Mouse (Mus musculus): ENCODE measurements around the gene Cd83. TPM values are rescaled to one million over a fixed set of nuclear protein-coding genes. Genes with fewer than 3 reads are reported as not detected.

The Cd83 gene
- total and polyA plus RNA-seq, 3 experiments: 2.4 to 3.2 (median 2.8) TPM

DNA sequence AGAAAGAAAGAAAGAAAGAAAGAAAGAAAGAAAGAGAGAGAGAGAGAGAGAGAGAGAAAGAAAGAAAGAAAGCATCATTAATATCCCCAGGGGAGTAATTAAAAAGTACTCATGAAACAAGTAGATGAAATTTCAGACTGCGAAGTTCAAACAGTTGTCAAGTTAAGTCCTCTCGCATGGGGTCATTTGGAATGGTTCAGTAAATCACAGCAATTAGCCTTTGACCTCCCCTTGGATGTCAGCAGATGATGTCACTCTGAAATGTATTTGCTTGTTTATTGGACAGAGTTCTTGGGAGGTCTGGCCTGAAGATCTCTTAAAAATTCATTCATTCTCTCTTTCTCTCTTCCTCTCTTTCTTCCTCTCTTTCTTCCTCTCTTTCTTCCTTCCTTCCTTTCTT lies 2.7 kb downstream of the Cd83 start:
- no peak overlapping the region for H3K27ac ChIP-seq
- no peaks in the 10 kb centered on the region for H3K36me3 ChIP-seq (ENCODE audit: control insufficient read depth, insufficient read depth, low read length)
- WGBS: 89% methylated on average over 2 of the region's 2 CpGs
- no peak overlapping the region for H3K4me3 ChIP-seq
- no peaks in the 10 kb centered on the region for H3K79me2 ChIP-seq (replicated peaks; ENCODE audit: control insufficient read depth, insufficient read depth, low read length)
- intact Hi-C loops (cut with DNase I): no loop called here
- H3K4me1 ChIP-seq (ENCODE audit: control insufficient read depth, insufficient read depth, low read length): peaks cover 3% of the 10 kb centered on the region
- no peaks in the 10 kb centered on the region for H3K27me3 ChIP-seq (ENCODE audit: control insufficient read depth, insufficient read depth, low read length)
- H3K9ac ChIP-seq (ENCODE audit: low read depth, low read length): no peak overlapping the region
- DNase-seq: no peak
- no peak for TF ChIP-seq POLR2A (IDR thresholded peaks at IDR 0.05; ENCODE audit: insufficient read depth, low read depth, low read length)
- TF ChIP-seq EP300 (IDR thresholded peaks at IDR 0.05; ENCODE audit: insufficient read depth, low read depth, low read length): no peak
- no peak for TF ChIP-seq CTCF (IDR thresholded peaks at IDR 0.05)

DNA sequence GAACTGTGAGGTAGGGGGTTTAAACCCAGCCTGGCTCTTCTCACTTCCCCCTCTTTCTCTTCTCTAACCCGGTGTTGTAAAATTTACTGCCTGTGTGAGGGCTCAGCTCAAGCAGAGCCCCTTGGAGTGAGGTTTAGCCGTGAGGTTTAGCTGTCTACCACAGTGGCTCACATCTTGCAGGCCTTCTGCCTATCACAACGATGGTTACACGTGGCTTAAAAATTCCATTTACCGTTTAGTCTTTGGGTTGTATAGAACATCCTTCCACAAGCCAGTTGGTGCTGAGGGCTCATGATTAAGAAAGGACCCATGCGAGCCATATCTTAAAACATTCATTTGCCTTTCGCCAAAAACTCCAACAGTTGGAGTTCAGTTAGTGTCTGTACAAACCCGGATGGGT lies 3.5 kb downstream of the Cd83 start:
- no peak for DNase-seq
- Histone ChIP-seq H3K27ac (no peak overlapping the region), H3K4me3 (no peak overlapping the region), H3K36me3 (ENCODE audit: control insufficient read depth, insufficient read depth, low read length) (no peaks in the 10 kb centered on the region), H3K79me2 (replicated peaks; ENCODE audit: control insufficient read depth, insufficient read depth, low read length) (no peaks in the 10 kb centered on the region), H3K27me3 (ENCODE audit: control insufficient read depth, insufficient read depth, low read length) (no peaks in the 10 kb centered on the region), H3K9ac (ENCODE audit: low read depth, low read length) (no peak overlapping the region), H3K4me1 (ENCODE audit: control insufficient read depth, insufficient read depth, low read length) (peaks cover 3% of the 10 kb centered on the region)
- WGBS: 79% methylated on average over 8 of the region's 8 CpGs
- intact Hi-C loops (cut with DNase I): no loop called here
- TF ChIP-seq EP300 (IDR thresholded peaks at IDR 0.05; ENCODE audit: insufficient read depth, low read depth, low read length): no peak
- TF ChIP-seq POLR2A (IDR thresholded peaks at IDR 0.05; ENCODE audit: insufficient read depth, low read depth, low read length): no peak
- no peak for TF ChIP-seq CTCF (IDR thresholded peaks at IDR 0.05)

DNA sequence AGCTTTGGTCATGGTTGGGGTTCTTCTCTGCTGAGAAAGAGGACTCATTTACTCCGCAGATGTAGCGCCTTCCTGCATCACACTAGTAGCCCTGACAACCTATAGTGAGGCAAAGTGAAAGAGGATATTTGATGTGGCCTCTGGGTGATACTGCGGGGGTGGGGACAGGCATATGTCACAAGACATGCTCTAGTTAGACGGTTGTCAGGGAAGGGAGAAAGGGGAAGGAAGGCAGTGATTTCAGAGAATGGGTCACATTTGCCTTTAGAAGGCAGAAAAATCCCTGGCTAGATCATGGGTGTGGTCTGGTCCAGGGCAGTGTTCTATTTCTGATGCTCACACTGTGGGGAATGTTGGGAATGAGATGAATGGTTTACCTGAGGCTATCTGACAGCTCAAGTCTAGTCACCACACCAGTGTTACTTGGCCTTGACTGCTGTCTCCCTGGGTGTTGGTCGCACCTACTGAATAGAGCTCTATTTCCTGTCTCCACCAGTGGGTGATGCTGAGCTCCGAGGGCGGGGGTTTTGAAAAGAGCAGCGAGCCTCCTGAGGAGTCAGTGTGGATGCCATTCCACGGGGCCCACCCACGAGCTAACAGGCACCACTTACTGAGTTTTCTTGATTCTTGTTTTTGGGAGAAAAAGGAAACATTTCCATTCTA lies 4.5 kb downstream of the Cd83 start:
- Histone ChIP-seq H3K4me3 (no peak overlapping the region), H3K9ac (ENCODE audit: low read depth, low read length) (no peak overlapping the region), H3K36me3 (ENCODE audit: control insufficient read depth, insufficient read depth, low read length) (no peaks in the 10 kb centered on the region), H3K79me2 (replicated peaks; ENCODE audit: control insufficient read depth, insufficient read depth, low read length) (no peaks in the 10 kb centered on the region), H3K4me1 (ENCODE audit: control insufficient read depth, insufficient read depth, low read length) (peaks cover 3% of the 10 kb centered on the region), H3K27ac (no peak overlapping the region; the same call in 1 of the 2 replicates), H3K27me3 (ENCODE audit: control insufficient read depth, insufficient read depth, low read length) (no peaks in the 10 kb centered on the region)
- intact Hi-C loops (cut with DNase I): no loop called here
- TF ChIP-seq EP300 (IDR thresholded peaks at IDR 0.05; ENCODE audit: insufficient read depth, low read depth, low read length) (no peak), POLR2A (IDR thresholded peaks at IDR 0.05; ENCODE audit: insufficient read depth, low read depth, low read length) (no peak), CTCF (IDR thresholded peaks at IDR 0.05) (no peak)
- DNase-seq: peak in 1 of 2 experiments; percentile 64
- 69% methylated on average over 10 of the region's 10 CpGs for WGBS

DNA sequence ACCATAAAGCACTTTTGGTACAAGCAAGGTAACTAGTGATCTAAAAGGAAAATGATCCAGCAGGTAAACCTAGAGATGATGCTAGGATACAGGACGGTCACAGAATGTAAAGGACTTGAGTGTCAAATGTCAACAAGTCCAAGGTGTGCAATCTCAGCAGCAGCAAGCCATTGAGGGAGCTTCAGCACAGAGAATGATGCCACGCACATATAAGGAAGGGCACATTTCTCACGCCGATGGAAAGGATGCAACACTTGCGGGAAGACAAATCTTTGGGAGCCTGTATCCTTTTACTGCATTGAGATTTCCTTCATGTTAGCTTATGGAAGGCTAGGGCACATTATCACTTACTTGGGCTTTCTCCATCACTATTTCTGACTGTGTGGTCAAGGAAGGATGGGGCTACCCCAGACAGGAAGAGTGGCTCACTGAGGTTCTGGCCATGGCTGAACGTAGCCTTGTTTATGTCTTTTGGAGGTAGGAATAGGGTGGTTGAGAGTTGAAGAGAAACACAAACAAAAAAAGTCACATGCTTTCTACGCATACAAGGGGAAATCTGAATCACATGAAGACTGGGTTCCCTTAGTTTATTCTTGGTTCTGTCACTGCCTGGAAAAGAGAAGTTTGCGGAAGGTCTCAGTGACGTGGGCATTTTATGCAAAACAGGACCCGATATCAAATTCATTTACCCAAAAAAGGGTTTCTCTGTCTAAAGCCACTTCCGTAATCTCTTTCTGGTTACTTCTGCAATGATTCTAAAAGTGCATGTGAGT lies 5.8 kb downstream of the Cd83 start:
- H3K4me1 ChIP-seq (ENCODE audit: control insufficient read depth, insufficient read depth, low read length): peaks cover 1% of the 10 kb centered on the region; the same call in 1 of the 2 replicates
- H3K27me3 ChIP-seq (ENCODE audit: control insufficient read depth, insufficient read depth, low read length): no peaks in the 10 kb centered on the region
- H3K79me2 ChIP-seq (replicated peaks; ENCODE audit: control insufficient read depth, insufficient read depth, low read length): no peaks in the 10 kb centered on the region
- WGBS: 90% methylated on average over 11 of the region's 11 CpGs
- intact Hi-C loops (cut with DNase I): loop anchor here (10.0 kb wide), 1 partner anchor 604 kb away; no protein-coding TSS in a partner anchor
- no peak overlapping the region for H3K4me3 ChIP-seq
- TF ChIP-seq CTCF (IDR thresholded peaks at IDR 0.05) (no peak), EP300 (IDR thresholded peaks at IDR 0.05; ENCODE audit: insufficient read depth, low read depth, low read length) (no peak), POLR2A (IDR thresholded peaks at IDR 0.05; ENCODE audit: insufficient read depth, low read depth, low read length) (no peak)
- DNase-seq: no peak
- no peak overlapping the region for H3K9ac ChIP-seq (ENCODE audit: low read depth, low read length)
- no peak overlapping the region for H3K27ac ChIP-seq
- H3K36me3 ChIP-seq (ENCODE audit: control insufficient read depth, insufficient read depth, low read length): no peaks in the 10 kb centered on the region

DNA sequence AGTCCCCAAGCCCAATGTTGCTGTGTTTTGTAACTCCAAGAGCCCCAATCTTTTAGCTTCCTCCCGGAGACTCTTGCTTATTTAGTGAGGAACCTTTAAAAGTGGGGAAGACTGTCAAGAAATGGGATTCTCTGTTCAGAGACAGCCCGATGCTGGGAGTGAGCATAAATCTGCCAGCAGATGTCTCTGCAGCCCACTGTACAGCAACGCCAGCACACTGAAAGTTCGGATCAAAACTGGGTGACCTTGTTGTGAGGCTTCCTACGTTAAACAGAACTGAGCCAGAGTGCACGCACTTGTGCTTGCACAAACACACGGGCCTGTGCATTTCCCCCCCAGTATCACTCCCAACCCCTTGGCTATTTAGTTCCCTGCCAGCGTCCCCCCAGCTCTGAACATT lies 10.8 kb downstream of the Cd83 start:
- H3K4me1 ChIP-seq (ENCODE audit: control insufficient read depth, insufficient read depth, low read length): peaks cover 4% of the 10 kb centered on the region
- H3K79me2 ChIP-seq (replicated peaks; ENCODE audit: control insufficient read depth, insufficient read depth, low read length): no peaks in the 10 kb centered on the region
- no peak overlapping the region for H3K27ac ChIP-seq
- no peak overlapping the region for H3K9ac ChIP-seq (ENCODE audit: low read depth, low read length)
- H3K27me3 ChIP-seq (ENCODE audit: control insufficient read depth, insufficient read depth, low read length): no peaks in the 10 kb centered on the region
- WGBS: 24% methylated on average over 8 of the region's 8 CpGs
- no peak overlapping the region for H3K4me3 ChIP-seq
- peak; percentile 46 to 52 for DNase-seq
- H3K36me3 ChIP-seq (ENCODE audit: control insufficient read depth, insufficient read depth, low read length): no peaks in the 10 kb centered on the region
- intact Hi-C loops (cut with DNase I): loop anchor here (1.0 to 10.0 kb wide), 4 partner anchors 67 to 1182 kb away; no protein-coding TSS in a partner anchor
- TF ChIP-seq CTCF (IDR thresholded peaks at IDR 0.05): peak; percentile 85
- peak; percentile 66; the same call in 1 of the 2 replicates for TF ChIP-seq EP300 (IDR thresholded peaks at IDR 0.05; ENCODE audit: insufficient read depth, low read depth, low read length)
- no peak for TF ChIP-seq POLR2A (IDR thresholded peaks at IDR 0.05; ENCODE audit: insufficient read depth, low read depth, low read length)

DNA sequence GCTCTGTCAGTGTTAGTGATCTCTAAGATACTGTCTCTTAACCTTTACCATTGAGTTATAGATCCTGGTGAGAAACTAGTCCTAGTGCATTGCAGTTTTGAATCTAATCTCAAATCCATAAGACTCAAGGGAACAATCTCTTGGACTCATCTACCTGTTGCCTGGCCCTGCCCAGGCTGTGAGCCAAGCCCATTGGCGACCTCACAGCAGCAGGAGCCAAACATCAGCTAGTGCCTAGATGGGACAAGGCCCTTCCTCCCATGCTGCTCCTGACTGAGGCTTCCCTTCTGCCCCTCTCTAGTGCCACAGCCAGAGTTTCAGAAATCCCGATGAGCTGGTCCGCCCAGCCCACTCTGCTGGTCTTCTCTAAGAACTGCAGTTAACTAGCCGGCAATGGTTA lies 14.1 kb downstream of the Cd83 start:
- Histone ChIP-seq H3K79me2 (replicated peaks; ENCODE audit: control insufficient read depth, insufficient read depth, low read length) (no peaks in the 10 kb centered on the region), H3K36me3 (ENCODE audit: control insufficient read depth, insufficient read depth, low read length) (no peaks in the 10 kb centered on the region), H3K4me3 (no peak overlapping the region), H3K4me1 (ENCODE audit: control insufficient read depth, insufficient read depth, low read length) (peaks cover 4% of the 10 kb centered on the region), H3K27ac (no peak overlapping the region), H3K27me3 (ENCODE audit: control insufficient read depth, insufficient read depth, low read length) (no peaks in the 10 kb centered on the region; the same call in 1 of the 2 replicates), H3K9ac (ENCODE audit: low read depth, low read length) (no peak overlapping the region)
- no peak for DNase-seq
- 81% methylated on average over 4 of the region's 4 CpGs for WGBS
- TF ChIP-seq CTCF (IDR thresholded peaks at IDR 0.05) (no peak), POLR2A (IDR thresholded peaks at IDR 0.05; ENCODE audit: insufficient read depth, low read depth, low read length) (no peak), EP300 (IDR thresholded peaks at IDR 0.05; ENCODE audit: insufficient read depth, low read depth, low read length) (no peak)
- intact Hi-C loops (cut with DNase I): loop anchor here (5.0 to 10.0 kb wide), 3 partner anchors 64 to 1179 kb away; no protein-coding TSS in a partner anchor
